Mouse (Mus musculus) embryonic fibroblast, embryonic 13.5 days (primary cell): Measurements from ENCODE around the gene Pip4k2a.

Source experiments
- CTCF ChIP-seq: IDR thresholded peaks from 2 replicates; pipeline ENCODE4 v1.5.1; 2011; ENCODE audit warnings: mild to moderate bottlenecking, control low read depth, low read length, moderate library complexity, borderline replicate concordance; ENCODE audit not compliant: insufficient read depth
- POLR2A ChIP-seq: IDR thresholded peaks from 2 replicates; pipeline ENCODE4 v1.6.1; 2011; ENCODE audit warnings: low read depth, mild to moderate bottlenecking, control low read depth, low read length, moderate library complexity

GRCm38 (mm10) chr2:18954422-18954821, 43.5 kb downstream of the Pip4k2a start:
- TF ChIP-seq CTCF (no peak), POLR2A (no peak)
